Mouse (Mus musculus): ENCODE results near the gene Ly6f. TPM values are rescaled to one million over a fixed set of nuclear protein-coding genes. Genes with fewer than 3 reads are reported as not detected.
"Not testable (repeated sequence)": the region's sequence is repeated elsewhere in the genome, so short reads cannot be mapped to it uniquely, and the experiment has no call there.

Ly6f gene
- polyA plus RNA-seq, 1 experiment from 2014 or later = not detected

DNA sequence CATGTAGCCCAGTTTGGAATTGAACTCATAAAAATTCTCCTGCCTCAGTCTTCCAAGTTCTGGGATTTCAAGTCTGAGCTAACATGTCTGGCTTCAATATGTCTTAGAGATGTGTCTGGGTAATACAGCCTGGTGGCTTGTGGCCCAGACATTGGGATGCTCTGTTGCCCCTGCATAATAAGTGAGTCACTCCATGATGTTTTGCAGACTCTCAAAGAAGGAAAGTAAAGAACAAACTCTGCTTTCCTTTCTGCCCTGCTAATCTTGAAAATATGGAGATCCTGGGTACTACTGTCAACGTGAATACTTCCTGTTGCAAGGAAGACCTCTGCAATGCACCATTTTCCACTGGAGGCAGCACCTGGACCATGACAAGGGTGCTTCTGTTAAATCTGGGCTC is 3.2 kb downstream of the Ly6f start:
- H3K27ac ChIP-seq = no peak overlapping the region
- no peak overlapping the region for H3K4me2 ChIP-seq
- no peak overlapping the region for H3K9ac ChIP-seq
- H3K9me3 ChIP-seq (replicated peaks) = no peaks in the 10 kb centered on the region
- no peaks in the 10 kb centered on the region for H3K4me1 ChIP-seq (replicated peaks)
- no peaks in the 10 kb centered on the region for H3K27me3 ChIP-seq
- ATAC-seq (ENCODE audit: low read depth) = no peak
- WGBS (ENCODE audit: insufficient replicate concordance) = 42% methylated on average over 1 of the region's 1 CpGs
- DNase-seq = no peak
- H3K4me3 ChIP-seq (replicated peaks) = no peak overlapping the region
- no peaks in the 10 kb centered on the region for H3K36me3 ChIP-seq

DNA sequence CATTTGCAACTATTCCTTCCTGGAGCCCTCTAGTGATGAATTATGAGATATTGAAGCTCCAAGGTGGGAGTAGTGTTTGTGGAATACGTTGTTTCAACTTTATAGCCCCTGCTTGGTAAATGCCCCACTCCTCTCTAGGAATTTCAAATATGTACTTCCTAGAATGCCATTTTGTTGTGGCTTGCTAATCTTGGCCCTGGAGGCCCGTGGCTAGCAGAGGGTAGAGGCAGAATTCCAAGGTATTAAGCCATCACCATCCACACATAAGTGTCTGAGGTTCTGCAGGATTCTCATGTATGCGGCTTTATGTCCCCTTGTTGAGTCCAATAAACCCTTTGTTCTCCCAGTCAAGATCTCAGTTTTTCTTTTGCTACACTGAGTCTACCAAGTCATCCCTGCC is 3.7 kb downstream of the Ly6f start:
- no peak overlapping the region for H3K4me2 ChIP-seq
- no peaks in the 10 kb centered on the region for H3K4me1 ChIP-seq (replicated peaks)
- no peaks in the 10 kb centered on the region for H3K27me3 ChIP-seq
- no peaks in the 10 kb centered on the region for H3K9me3 ChIP-seq (replicated peaks)
- no peak overlapping the region for H3K27ac ChIP-seq
- no peak overlapping the region for H3K9ac ChIP-seq
- H3K36me3 ChIP-seq = no peaks in the 10 kb centered on the region
- no peak for DNase-seq
- ATAC-seq (ENCODE audit: low read depth) = no peak
- H3K4me3 ChIP-seq (replicated peaks) = no peak overlapping the region
- 33% methylated on average over 3 of the region's 3 CpGs for WGBS (ENCODE audit: insufficient replicate concordance)

DNA sequence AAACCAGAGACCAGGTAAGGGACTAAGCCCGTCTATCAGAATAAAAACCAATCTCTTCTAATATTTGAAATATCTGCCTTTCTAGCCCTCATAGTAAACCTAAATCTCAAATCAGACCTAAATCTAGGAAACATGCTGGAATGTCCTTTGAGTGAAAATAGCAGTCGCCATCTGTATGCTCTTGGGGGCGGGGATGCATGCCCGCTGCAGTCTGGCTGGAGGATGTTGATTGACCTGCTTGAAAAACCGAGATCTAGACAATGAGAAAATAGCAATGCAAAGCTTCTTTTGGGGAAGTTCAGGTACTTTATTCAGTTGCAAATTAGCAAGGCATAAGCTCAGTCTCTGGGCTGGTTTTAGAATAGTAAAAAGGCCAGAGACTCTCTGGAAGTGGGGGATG is 13.8 kb downstream of the Ly6f start:
- not testable (repeated sequence) for H3K4me3 ChIP-seq (replicated peaks); H3K4me2 ChIP-seq; H3K27ac ChIP-seq; H3K9me3 ChIP-seq (replicated peaks); H3K36me3 ChIP-seq; H3K27me3 ChIP-seq; DNase-seq; H3K9ac ChIP-seq; ATAC-seq (ENCODE audit: low read depth); H3K4me1 ChIP-seq (replicated peaks)
- 56% methylated on average over 5 of the region's 5 CpGs for WGBS (ENCODE audit: insufficient replicate concordance)

DNA sequence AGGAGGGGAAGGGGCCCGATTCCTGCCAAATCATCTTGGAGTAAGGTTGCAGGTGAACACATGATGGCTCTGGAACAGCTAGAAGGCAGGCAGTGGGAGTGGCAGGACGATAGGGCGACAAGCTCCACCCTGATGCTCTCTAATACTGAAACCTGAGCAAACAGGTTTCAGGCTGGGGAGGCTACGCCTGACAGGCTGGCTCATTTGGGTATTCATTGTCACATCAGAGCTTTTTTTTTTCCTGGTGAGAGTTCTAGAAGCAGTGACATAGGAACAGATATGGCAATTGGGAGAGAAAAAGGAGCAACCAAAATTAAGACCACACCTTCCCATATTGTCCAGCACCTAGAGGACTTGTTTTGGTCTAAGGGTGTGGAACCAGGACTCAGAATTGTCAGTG is 18.3 kb downstream of the Ly6f start:
- H3K9ac ChIP-seq; ATAC-seq (ENCODE audit: low read depth); H3K27ac ChIP-seq; H3K4me2 ChIP-seq; H3K9me3 ChIP-seq (replicated peaks); H3K36me3 ChIP-seq; H3K27me3 ChIP-seq; H3K4me3 ChIP-seq (replicated peaks); H3K4me1 ChIP-seq (replicated peaks); DNase-seq: not testable (repeated sequence)
- WGBS (ENCODE audit: insufficient replicate concordance) = 65% methylated on average over 4 of the region's 4 CpGs

DNA sequence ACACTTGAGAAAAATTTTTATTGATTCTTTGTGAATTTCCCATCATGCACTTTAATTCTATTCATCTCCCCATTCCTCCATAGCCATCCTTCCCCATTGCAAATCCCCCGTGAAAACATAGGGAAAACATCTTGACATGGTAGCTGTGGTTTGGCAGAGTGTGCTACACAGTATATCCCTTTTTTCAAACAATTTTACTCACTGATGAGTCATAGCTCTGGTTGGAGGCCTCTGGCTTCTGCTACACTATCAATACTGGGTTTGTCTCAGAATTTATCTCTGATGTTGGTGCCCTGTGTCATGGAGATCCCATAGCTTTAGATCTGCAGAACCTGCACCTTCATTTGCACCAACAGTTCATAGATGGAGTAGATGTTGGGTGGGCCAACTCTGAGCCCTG is 24.2 kb downstream of the Ly6f start:
- DNase-seq (no peak), ATAC-seq (ENCODE audit: low read depth) (no peak)
- no peak overlapping the region for H3K27ac ChIP-seq
- no peak overlapping the region for H3K4me2 ChIP-seq
- 67% methylated on average over 1 of the region's 1 CpGs for WGBS (ENCODE audit: insufficient replicate concordance)
- no peaks in the 10 kb centered on the region for H3K9me3 ChIP-seq (replicated peaks)
- no peak overlapping the region for H3K9ac ChIP-seq
- H3K36me3 ChIP-seq = no peaks in the 10 kb centered on the region
- no peaks in the 10 kb centered on the region for H3K27me3 ChIP-seq
- H3K4me3 ChIP-seq (replicated peaks) = no peak overlapping the region
- no peaks in the 10 kb centered on the region for H3K4me1 ChIP-seq (replicated peaks)

DNA sequence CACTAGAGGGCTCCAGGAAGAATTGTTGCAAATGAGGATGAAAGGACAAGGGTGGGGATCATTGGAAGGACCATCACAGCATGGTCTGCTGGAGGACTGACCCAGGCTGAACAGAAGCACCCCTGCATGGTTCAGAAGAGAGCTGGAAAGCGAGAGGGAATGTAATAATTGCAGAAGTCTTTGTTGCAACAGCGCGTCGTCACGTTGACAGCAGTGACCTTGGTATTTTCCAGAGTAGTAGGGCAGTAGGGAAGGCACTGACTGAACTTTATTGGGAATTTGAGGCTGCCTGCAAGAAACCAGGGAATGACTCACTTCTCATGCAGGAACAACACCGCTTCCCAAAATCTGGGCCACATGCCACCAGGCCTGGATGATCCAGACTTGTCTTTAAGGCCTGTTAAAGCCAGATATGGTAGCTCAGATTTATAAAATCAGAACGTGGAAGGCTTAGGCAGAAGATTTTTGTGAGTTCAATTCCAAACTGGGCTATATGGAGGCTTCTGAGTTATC is 25.7 kb downstream of the Ly6f start:
- Histone ChIP-seq H3K9ac (no peak overlapping the region), H3K4me3 (replicated peaks) (no peak overlapping the region), H3K4me1 (replicated peaks) (no peaks in the 10 kb centered on the region), H3K27me3 (no peaks in the 10 kb centered on the region), H3K9me3 (replicated peaks) (no peaks in the 10 kb centered on the region), H3K27ac (no peak overlapping the region), H3K36me3 (no peaks in the 10 kb centered on the region), H3K4me2 (no peak overlapping the region)
- WGBS (ENCODE audit: insufficient replicate concordance) = 59% methylated on average over 7 of the region's 7 CpGs
- no peak for DNase-seq
- ATAC-seq (ENCODE audit: low read depth) = no peak

DNA sequence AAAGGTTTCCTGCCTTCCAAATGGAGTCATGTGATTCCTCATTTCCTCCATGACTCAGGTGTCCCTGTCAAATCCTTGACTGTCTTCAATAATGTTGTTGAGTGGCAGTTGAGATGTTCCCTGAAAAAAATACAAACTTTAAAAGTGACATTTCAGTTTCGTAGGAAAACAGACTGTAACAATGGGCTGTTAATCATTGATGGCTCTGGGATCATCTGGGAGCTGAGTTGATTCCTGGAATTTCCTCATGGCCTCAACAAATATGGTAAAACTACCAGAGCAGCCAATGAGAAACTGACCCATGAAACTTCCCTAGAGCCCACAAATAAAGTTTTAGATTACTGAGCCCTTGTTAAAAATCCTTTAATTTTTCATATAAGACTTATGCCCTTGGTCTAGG is 37.9 kb downstream of the Ly6f start:
- H3K9ac ChIP-seq = no peak overlapping the region
- no peak overlapping the region for H3K4me2 ChIP-seq
- H3K27ac ChIP-seq = no peak overlapping the region
- H3K4me1 ChIP-seq (replicated peaks) = no peaks in the 10 kb centered on the region
- ATAC-seq (ENCODE audit: low read depth) (no peak), DNase-seq (no peak)
- H3K4me3 ChIP-seq (replicated peaks) = no peak overlapping the region
- no peaks in the 10 kb centered on the region for H3K36me3 ChIP-seq
- no peaks in the 10 kb centered on the region for H3K9me3 ChIP-seq (replicated peaks)
- no peaks in the 10 kb centered on the region for H3K27me3 ChIP-seq
- WGBS (ENCODE audit: insufficient replicate concordance) = 26% methylated on average over 1 of the region's 1 CpGs

DNA sequence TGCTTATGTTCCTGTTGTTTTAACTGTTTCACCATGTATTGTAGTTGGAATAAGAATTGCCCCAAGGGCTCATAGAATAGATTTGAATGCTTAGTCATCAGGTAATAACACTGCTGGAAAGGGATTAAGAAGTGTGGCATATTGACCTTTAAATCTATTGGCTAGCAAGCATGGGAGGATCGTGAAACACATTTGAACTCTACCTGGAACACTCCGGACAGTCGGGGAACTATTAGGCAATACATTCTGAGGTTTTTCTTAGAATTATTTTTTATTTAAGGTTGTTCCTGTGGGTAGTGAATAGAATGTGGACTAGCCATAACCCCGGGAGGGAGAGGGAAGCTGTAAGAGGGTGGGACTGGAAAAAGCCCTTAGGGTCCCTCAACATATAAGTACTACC is 41.0 kb downstream of the Ly6f start:
- H3K36me3 ChIP-seq = no peaks in the 10 kb centered on the region
- WGBS (ENCODE audit: insufficient replicate concordance) = 66% methylated on average over 4 of the region's 4 CpGs
- ATAC-seq (ENCODE audit: low read depth) (no peak), DNase-seq (no peak)
- H3K4me1 ChIP-seq (replicated peaks) = no peaks in the 10 kb centered on the region
- no peaks in the 10 kb centered on the region for H3K9me3 ChIP-seq (replicated peaks)
- no peaks in the 10 kb centered on the region for H3K27me3 ChIP-seq
- no peak overlapping the region for H3K4me2 ChIP-seq
- H3K4me3 ChIP-seq (replicated peaks) = no peak overlapping the region
- no peak overlapping the region for H3K9ac ChIP-seq
- no peak overlapping the region for H3K27ac ChIP-seq

DNA sequence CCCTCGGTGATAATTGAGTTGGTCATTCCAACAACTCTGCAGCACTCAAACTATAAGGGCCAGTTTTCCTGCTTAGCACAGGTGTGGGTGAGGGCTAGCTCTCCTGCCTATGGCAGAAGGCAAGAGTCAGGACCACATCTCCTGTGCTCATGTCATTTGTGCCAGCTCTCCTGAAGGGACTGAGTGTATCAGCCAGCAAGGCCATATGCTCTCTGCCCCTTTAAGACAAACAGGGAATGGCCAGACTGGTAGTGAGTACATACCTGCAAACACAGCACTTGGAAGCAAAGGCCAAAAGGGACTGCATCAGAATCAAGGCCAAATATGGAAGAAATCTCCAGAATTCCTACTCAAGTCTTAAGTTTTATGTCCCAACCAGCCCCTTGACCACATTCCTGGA is 41.7 kb downstream of the Ly6f start:
- no peak for ATAC-seq (ENCODE audit: low read depth)
- H3K9me3 ChIP-seq (replicated peaks) = no peaks in the 10 kb centered on the region
- H3K36me3 ChIP-seq = no peaks in the 10 kb centered on the region
- no peak overlapping the region for H3K4me3 ChIP-seq (replicated peaks)
- H3K4me2 ChIP-seq = no peak overlapping the region
- no peak overlapping the region for H3K27ac ChIP-seq
- H3K27me3 ChIP-seq = no peaks in the 10 kb centered on the region
- no peak overlapping the region for H3K9ac ChIP-seq
- WGBS (ENCODE audit: insufficient replicate concordance) = 79% methylated on average over 1 of the region's 1 CpGs
- no peak for DNase-seq
- H3K4me1 ChIP-seq (replicated peaks) = no peaks in the 10 kb centered on the region

DNA sequence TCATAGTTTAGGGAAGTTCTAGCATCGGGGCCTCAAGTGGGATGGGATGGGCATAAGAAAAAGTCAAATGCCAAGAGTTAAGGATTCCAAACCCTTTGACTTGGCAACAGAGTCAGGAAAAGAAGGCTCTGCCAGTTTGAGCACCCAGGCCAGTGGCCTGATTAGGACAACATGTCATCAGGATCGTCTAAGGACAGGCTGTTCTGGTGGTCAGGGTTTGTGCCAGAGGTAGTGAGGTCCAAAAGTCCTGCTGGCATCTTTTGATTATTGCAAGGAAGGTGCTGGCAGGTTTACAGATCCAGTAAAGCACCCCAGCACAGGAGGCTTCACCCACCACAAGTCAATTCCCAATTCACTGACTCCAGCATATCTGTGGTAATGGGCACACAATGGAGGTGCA is 46.2 kb downstream of the Ly6f start:
- no peak overlapping the region for H3K4me2 ChIP-seq
- H3K9me3 ChIP-seq (replicated peaks) = no peaks in the 10 kb centered on the region; the same call in 1 of the 2 replicates
- no peaks in the 10 kb centered on the region for H3K36me3 ChIP-seq
- H3K27me3 ChIP-seq = no peaks in the 10 kb centered on the region
- 63% methylated on average over 2 of the region's 2 CpGs for WGBS (ENCODE audit: insufficient replicate concordance)
- DNase-seq = no peak
- no peak for ATAC-seq (ENCODE audit: low read depth)
- no peak overlapping the region for H3K9ac ChIP-seq
- no peak overlapping the region for H3K27ac ChIP-seq
- no peaks in the 10 kb centered on the region for H3K4me1 ChIP-seq (replicated peaks)
- H3K4me3 ChIP-seq (replicated peaks) = no peak overlapping the region

DNA sequence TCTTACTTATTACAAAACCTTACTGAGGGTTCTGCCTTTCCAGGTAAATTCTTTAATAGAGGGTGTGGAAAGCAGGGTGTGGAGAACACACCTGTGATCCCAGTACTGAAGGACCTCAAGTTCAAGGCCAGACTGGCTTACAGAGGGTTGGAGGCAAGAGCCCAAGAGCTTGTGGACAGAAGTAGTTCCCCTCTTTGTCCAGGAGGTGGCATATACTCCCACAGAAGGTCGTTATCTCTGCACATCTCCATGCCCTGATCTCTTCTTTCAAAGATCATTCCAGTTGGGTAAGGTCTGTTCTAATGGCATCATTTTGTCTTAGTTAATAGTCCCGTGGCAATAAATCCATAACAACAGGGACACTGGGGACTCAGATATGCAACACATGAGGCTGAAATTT is 49.0 kb downstream of the Ly6f start:
- DNase-seq (no peak), ATAC-seq (ENCODE audit: low read depth) (no peak)
- Histone ChIP-seq H3K27ac (no peak overlapping the region), H3K4me3 (replicated peaks) (no peak overlapping the region), H3K9ac (no peak overlapping the region), H3K27me3 (no peaks in the 10 kb centered on the region), H3K4me2 (no peak overlapping the region), H3K36me3 (no peaks in the 10 kb centered on the region), H3K4me1 (replicated peaks) (no peaks in the 10 kb centered on the region), H3K9me3 (replicated peaks) (no peaks in the 10 kb centered on the region; the same call in 1 of the 2 replicates)
- 37% methylated on average over 2 of the region's 2 CpGs for WGBS (ENCODE audit: insufficient replicate concordance)

DNA sequence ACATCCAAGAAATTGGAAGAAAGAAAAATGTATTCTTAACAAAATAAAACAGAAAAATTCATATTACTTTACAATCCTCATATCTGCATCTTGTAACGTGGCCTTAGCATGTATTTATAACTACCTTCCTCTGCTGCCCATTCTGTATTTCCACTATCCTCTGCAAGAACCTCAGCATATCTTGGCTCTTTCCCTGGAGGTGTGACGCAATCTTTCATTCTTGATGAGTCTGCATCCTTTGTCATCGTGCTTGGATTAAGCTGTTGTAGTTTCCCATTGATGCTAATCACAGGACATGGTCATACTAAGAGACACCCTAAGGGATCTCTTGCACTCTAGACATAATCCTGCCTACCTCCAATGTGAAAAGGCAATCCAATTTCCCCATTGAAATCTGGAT is 50.4 kb downstream of the Ly6f start:
- Histone ChIP-seq H3K36me3 (no peaks in the 10 kb centered on the region), H3K27ac (no peak overlapping the region), H3K27me3 (no peaks in the 10 kb centered on the region), H3K4me1 (replicated peaks) (no peaks in the 10 kb centered on the region), H3K4me3 (replicated peaks) (no peak overlapping the region), H3K4me2 (no peak overlapping the region), H3K9ac (no peak overlapping the region), H3K9me3 (replicated peaks) (no peaks in the 10 kb centered on the region; the same call in 1 of the 2 replicates)
- ATAC-seq (ENCODE audit: low read depth) (no peak), DNase-seq (no peak)
- 60% methylated on average over 3 of the region's 3 CpGs for WGBS (ENCODE audit: insufficient replicate concordance)

Data from liver, embryonic 13.5 days (tissue).